Mouse (Mus musculus): ENCODE measurements around the gene Npm1.

Npm1 gene

DNA sequence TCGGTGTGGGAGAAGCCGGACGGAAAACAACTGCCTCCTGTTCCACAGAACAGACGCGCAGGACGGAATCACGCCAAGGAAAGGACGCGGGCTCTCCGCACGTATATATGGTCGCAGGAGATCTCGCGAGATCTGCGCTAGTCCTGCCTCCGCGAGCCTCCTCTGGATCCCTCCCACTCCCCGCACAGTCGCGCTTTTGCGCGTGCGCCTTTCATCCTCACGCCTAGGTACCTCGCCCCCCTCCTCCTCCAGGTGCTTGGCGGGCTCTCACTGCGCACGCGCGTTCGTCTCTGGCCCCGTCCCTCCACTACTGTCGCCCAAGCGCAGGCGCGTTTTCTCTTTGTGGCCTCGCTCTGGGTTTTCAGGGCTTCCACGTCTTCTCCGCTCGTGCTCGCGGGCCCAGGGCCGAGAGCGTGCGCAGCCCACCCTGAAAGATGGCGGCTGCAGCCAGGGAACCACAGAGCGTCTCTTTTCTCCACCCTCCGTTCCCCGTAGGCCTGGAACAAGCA, at the start of gene Npm1:
Npm1 (minus strand) TSS at position 209 of the 509 bp plus-strand sequence.
- in situ Hi-C loops (cut with MboI, MseI): loop anchor here (10.0 kb wide), 1 partner anchor 1148 kb away; no protein-coding TSS in a partner anchor

DNA sequence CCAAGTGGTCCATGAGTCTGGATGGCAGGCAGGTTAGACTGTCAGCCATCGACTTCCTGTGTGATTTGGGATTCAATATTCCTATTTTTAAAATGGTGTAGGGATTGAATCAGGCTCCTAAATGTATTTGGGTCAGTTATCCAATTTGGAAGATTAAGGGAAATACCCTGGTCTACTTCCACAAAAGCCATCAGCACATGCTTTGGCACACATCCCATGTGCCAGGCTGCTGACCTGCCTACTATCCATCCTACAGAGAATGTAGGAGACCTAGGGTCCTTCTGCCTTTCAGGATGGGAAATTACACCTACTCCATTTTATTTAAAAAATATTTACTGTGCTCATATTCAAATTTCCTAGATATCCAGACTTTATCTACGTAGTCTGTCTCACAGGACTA, 44.4 kb upstream of the Npm1 start:
- in situ Hi-C loops (cut with MboI, MseI): no loop called here

DNA sequence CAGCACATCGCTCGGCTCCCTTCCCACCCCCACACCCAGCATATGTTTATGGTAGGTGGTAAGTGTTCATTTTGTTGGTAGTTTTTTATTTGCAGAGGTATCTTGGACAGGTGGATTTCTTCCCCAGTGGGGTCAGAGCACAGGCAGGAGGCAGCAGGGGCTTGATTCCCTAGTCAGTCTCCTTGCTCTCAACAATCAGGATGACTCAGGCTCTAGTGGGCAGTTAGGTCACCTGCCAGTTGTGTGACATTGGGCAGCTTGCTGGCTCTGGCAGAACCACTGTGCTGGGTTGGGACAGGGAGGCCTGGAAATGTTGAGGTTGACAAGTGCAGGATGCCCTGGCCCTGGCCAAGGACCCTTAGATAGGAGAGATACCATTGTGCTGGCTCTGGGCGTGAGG, 42.0 kb upstream of the Npm1 start:
- in situ Hi-C loops (cut with MboI, MseI): no loop called here

DNA sequence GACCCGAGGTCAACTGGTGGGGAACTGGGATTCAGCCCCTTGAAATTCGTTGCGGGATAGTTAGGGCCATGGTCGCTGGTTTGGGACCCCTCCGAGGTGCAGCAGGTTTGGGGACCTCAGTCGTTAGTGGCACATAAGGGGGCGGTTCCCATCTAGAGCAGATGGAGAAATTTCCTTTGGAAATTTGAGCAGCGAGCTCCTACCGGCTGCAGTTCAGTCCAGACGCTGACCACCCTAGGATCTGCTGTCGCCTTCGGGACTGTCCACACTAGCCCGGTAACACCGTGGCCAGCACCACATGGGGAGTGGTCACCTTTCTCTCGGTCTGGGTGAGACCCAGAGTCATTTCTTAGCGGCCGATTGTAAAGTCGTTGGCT, 41.3 kb upstream of the Npm1 start:
- in situ Hi-C loops (cut with MboI, MseI): no loop called here

DNA sequence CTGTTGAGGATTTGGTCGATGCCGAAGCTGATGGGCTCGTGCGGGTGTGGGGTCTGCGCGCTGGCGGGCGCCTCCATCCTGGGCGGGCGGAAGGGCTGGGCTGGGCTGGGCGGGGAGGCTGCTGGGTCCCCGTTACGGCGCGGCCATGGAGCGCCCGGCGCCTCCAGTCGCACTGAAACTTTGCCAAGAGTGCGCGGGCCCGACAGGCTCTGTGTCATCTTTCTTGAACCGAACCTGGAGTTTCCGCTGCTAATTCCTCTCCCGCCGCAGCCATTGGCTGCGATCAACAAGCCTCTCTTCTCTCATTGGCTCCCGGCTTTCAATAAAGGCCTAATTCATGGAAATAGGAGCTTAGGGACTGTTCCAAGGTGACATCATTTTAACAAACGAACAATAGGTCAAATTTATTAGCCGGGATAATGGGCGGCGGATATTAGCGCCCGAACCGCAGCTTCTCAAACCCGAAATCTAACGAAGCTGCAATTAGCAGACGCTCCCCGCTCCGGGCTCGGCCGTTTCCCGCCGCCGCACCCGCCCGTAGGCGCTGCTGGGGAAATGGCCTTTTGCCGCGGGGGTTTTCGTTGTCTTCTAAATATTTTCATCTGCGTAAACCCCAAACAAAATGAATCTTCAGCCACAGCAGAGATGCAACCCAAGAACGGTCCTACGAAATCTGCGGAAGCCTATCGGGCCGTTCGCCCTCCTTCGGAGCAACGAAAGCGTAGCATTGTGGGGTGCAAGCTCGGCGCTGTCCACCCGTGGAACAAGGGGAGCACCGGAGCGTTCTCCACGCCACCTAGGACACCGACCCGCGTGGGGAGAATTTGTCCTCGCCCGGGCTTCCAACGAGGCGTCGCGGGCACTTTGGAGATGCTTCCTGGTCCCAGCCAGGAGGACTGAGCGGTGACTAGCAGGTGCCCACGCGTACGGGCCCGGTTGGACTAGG, 40.6 kb upstream of the Npm1 start, which contains the start of gene Tlx3:
Tlx3 (minus strand) TSS at position 207 of the 946 bp plus-strand sequence.
- in situ Hi-C loops (cut with MboI, MseI): no loop called here

DNA sequence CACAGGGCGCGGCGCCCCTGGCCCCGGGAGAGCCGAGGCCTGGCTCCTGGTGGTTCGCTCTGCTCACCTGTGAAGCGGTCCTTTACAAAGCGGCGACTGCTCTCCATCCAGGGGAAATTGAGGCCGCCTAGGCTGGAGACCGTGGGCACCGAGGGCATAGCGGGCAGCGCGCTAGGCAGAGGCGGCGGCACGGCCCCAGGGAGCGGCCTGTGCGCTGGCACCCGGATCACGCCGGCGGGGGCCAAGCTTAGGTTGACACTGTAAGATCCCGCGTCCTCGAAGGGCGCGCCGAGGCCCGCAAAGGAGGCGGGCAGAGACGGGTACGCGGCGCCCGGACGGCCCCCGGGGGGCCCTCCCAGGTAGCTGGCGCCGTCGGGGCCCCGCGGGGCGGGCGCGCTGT, 40.0 kb upstream of the Npm1 start:
- in situ Hi-C loops (cut with MboI, MseI): no loop called here

DNA sequence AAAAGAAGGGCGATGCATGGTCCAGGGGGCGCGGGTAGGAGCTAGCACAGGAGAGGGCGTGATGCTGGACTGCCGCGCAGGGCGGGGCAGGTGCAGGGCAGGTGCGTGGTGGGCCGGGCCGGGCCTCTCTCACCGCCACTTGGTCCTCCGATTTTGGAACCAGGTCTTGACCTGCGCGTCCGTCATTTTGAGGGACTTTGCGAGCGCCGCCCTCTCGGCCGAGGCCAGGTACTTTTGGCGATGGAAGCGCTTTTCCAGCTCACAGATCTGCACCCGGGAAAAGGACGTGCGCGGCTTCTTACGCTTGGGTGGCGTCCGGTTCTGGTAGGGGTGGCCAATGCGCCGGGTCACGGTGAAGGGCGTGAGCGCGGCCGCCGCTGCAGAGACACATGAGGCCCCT, 39.3 kb upstream of the Npm1 start:
- in situ Hi-C loops (cut with MboI, MseI): no loop called here

DNA sequence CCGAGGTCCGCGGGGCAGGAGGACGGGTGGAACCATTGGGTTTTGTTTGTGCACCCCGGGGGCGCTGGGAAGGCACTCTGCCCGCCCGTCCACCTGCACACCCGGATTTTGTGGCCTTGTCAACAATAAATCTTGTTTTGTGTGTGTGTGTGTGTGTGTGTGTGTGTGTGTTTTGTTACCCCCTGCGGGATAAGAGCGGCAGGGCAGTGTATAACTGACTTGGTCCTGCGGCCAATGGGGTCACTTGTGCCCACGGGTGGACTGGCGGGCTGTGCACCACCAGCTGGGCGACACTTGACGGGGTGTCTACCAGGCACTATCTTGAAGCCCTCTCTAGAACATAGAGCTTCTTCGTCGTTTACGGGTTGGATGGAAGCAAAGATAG, 38.6 kb upstream of the Npm1 start:
- in situ Hi-C loops (cut with MboI, MseI): no loop called here

DNA sequence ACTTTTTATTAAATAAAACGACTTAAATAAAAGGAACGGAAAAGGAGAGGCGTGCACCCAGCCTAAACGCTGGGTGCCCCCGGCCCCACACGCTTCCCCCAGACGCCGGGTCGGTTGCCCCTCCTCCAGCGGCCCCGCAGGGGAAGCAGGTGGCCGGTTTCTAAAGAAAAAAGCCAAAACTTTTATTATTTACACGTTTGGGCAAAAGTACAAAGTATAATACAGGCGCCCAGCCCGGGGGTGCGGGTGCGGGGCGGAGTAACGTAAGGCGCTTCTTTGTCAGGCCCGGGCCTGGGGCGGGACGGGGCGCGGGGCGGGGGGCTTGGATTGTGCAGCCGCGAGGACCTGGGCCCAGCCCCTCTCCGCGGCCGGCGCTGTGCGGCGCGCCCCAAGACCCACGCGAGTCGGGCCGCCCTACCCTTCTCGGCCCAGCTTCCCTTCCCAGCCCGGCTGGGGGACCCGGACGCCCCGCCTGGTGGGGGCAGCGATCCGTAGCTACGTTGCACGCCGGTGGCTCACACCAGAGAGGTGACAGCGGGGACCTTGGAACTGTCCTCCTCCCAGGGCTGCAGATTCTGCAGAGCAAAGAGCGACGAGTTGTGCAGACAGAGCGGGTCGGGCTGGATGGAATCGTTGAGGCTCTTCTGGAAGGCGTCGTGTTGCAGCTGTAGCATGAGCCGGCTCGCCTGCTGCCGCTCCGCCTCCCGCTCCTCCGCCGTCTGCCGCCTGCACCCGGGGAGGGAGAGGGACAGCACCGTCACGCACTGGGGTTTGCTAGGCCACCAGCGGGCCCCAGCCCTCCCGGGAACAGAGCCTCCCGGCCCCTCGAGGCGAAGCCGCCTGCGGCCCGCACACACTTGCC, 38.0 kb upstream of the Npm1 start:
- in situ Hi-C loops (cut with MboI, MseI): no loop called here

DNA sequence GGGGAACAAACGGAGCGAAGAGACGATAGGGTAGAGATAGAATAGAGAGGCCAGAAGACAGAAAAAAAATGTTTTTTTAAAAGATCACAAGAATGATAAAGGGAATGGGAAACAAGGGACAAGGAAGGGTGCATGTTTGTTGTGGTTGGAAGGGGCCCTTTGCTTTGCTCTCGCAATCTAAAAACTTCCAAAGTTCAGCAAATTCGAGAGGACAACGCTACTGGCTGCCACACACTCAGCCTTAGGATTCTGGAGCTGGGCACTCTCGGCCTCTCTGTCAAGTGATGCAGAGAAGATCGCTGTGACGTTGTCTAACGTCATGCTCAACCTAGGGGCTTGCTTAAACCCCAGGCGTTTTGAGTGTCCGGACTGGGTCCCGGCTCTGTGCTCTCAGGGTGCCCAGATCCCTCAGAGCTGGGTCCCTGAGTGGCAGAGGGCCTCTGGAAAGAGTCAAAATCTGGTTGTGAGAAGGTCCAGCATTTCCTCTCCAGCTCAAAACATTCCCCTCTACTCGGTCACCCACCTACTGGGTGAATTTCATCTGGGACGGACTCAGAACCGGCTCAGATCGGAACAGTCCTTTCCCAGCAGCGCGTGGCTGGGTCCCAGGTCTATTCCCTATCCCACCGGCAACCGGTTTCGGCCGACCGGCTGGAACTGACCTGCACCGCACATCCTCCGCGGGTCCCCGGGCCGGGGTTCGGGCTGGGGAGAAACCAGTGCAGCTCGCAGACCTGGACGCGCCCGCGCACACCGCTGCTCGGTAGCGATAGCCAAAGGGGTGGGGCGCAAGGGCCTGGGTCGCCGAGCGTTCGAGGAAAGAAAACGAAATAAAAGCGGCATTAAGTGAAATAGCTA, 37.1 kb upstream of the Npm1 start:
- in situ Hi-C loops (cut with MboI, MseI): no loop called here

DNA sequence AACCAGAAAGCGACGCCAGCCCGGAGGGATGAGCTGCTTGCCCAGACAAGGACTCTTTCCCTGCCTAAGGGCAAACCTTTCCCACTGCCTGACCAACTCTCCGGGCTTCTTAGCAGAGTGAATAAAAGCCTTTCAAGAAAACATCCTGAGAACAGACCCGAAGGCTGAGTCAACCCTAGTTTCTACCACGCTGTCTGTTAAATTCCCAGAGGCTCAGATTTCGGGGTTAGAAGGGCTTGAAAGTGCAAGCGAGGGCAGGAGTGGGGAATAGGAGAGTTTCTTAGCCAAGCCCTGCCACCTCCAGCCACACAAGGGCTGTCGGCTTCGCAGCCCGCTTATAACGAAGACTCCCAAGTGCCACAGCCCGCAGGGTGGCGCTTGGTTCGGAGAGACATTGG, 36.1 kb upstream of the Npm1 start:
- in situ Hi-C loops (cut with MboI, MseI): no loop called here

DNA sequence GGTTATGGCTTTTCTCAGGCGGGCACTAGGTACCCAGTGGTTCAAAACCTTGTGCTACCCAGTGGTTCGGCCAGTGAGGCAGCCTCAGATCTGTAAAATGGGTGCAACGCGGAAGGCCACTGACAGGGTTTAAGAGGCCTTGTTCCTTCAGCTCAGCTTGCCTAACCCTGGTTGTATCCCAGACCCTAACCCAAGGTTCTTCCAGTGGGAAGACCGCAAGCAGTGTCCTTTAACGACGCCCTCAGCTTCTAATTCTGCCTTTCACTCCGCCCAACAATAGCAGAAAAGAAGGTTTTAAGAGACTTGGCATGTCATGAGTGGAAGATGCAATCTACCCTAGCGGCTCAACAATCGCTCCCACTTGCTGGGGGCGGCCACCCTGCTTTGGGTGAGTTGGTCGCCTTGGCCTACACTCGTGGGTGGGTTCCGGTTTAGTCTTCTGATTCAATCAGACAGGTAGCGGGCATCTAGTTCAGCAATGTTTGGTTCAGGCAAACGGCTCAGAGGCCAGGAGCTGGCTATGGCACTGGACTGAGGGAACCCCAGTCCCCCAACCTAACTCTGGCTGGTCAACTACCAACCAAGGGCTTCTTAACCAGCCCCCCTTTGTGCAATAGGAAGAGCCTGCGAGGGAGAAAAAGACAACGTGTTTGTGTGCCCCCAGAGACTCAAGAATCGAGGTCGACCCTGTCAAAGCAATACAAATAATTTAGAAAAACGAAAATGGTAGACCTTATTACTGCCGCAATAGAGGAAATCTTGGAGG, 35.5 kb upstream of the Npm1 start:
- in situ Hi-C loops (cut with MboI, MseI): no loop called here

DNA sequence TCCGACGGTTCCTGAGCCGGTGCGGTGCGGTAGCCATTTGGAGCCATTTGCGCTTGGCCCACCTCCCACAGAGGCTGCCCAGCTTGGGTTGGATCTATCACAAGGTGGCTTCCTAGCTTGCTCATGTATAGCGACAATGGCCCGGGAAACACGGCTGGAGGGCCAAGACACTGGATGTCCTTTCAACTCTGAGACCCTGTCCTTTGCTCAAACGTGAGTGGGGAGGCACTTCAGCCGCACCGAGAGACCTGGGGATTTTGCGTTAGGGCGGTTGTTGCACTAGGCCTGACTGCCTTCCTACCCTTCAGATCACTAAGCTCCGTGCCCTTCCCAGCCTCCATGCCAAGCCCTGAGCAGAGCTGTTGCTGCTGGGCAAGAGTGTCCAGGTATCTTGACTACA, 34.7 kb upstream of the Npm1 start:
- in situ Hi-C loops (cut with MboI, MseI): no loop called here

DNA sequence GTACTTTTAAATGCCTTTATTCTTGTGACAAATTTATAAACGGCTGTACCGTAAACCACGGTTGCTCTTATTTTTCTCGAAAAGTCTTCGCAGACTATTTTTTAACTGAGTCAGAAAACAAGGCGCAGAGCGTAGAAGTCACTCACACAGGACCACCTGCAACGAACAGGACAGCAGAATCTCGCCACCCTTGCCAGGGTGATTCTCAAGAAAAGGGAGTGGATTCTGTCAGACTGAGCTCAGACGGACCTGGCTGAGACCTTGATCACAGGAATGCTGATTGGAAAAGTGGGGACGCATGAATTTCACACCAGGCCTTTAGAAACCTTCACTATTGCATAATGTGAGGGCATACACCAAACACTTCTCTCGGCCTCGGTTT, 34.1 kb upstream of the Npm1 start:
- in situ Hi-C loops (cut with MboI, MseI): no loop called here

DNA sequence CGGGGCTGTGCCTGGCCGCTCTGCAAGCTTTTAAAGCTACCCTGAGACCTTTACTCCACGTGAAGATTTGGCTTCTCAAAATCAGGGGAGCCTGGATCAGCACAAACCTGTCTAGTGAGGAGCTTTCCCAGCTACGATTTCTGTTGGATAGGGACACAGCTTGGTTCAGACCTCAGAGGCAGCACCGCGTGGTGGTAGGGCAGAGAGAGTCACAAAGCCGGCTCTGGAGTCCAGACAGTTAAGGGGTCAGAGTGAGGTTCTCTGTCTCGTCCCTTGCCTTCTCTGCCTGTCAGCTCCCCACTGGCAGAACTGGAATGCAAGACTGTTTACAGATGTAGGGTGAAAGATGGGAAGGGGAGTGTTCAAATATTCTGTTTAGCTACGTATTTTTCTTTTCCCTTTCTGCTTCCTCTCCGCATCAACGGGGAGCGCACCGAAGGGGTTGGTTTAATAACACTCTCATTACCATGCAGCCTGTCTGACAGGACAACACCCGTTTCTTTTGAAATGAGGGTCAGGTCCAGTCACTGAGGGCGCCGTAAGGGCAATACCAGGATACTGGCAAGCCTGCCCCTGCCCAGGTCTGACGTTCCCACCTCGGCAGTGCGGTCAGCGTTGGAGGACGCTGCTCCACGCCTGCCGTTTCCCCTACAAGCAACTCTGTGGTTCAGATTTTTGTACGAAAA, 33.6 kb upstream of the Npm1 start:
- in situ Hi-C loops (cut with MboI, MseI): no loop called here

DNA sequence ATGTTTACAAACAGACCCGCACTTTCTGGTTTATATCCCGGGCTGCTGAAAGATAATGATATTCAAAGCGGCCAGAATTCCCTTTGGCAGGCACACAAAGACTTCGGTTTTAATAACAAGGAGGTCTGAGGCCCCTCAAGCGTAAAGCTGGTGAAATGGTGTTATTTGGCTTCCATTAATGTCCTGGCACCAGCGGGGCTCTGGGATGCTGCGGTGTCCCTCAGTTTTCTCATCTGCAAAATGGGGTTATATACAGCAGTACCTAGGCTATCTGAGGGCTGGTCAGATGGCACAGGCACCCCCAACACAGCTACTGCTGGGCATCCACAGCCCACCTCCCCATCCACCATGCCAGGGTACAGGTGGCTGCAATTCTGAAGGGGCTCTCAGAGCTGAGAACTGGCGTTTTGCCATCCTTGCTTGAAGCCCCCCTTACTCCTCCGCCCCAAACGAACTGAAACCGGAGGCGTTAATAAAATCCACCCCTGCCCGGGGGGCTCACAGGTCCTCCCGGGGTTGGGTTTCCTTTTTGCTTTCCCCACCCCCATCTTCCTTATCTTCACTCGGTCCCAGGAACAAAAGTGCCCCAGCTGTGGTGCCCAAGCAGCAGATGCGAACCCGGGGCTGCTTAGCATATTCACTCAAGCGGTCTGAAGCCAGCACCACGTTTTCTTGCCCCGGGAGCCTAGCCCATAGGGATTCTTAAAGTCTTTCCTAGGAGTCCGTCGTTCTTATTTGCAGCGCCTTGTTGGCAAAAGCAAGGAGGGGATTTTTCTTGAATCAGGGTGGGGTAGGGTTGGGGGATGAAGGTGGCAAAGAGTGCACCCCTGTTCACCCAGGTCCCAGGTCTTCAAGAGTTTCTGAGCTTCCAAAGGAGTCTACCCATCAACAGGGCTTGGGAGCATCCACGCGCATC, 32.8 kb upstream of the Npm1 start:
- in situ Hi-C loops (cut with MboI, MseI): no loop called here

DNA sequence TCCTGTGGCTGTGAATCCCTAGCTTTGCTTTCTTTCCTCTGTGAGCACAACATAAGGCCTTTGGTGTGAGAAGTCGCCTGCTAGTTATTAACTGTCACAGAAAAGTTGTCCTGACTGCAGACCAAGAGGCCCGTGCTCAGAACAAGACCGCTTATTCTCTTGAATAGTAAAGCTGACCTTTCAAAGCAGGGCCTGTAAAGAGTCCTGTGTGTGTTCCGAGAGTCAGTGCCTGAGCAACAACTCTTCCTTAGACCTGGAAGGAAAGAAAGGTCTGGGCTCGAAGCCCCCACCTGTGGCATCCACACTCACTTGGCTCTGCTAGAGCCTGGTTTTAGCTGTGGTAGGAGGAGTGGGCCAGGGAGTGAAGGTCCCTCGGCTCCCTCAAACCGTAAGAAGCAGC, 32.1 kb upstream of the Npm1 start:
- in situ Hi-C loops (cut with MboI, MseI): no loop called here

DNA sequence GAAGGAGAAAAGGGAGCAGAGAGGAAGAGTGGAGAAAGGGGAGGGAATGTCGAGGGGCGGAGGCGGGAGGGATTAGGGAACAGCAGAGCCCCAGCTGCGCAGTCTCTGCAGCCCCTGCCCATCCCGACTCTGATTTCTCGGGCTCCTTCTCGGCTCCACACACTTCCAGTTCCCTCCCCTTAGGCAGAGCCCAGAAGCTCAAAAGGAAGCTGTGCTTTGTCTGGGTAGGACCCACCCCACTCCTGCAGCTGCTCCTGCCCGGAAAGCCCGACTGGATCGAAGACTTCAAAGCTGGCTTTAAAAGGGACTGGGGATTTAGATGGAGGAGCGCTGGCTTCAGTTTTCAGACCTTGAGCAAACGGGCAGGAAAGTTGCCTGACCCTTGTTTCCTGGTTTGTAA, 30.7 kb upstream of the Npm1 start:
- in situ Hi-C loops (cut with MboI, MseI): no loop called here

DNA sequence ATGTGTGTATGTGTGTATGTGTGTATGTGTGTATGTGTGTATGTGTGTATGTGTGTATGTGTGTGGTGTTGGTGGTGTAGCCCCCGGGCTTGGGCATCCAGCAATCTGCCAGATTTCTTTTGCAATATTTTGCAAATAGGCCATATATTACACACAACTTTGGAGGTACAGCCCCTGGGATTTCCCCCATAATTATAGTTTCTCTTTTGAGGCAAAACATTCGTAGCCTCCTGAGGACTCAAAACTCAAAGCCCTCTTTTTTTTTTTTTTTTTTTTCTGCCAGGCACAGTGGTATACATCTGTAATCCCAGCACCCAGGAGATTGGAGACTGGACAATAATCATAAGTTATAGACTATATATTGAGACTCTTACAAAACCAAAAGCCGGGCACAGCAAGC, 18.8 kb upstream of the Npm1 start:
- in situ Hi-C loops (cut with MboI, MseI): no loop called here
